Mouse (Mus musculus): Measurements from ENCODE around the gene Jade3.

Jade3 gene

GRCm38 (mm10) chrX:20548011-20548879 is 122.8 kb downstream of the Jade3 start:
- peak; percentile 50 for ATAC-seq (ENCODE audit: low TSS enrichment)

DNA sequence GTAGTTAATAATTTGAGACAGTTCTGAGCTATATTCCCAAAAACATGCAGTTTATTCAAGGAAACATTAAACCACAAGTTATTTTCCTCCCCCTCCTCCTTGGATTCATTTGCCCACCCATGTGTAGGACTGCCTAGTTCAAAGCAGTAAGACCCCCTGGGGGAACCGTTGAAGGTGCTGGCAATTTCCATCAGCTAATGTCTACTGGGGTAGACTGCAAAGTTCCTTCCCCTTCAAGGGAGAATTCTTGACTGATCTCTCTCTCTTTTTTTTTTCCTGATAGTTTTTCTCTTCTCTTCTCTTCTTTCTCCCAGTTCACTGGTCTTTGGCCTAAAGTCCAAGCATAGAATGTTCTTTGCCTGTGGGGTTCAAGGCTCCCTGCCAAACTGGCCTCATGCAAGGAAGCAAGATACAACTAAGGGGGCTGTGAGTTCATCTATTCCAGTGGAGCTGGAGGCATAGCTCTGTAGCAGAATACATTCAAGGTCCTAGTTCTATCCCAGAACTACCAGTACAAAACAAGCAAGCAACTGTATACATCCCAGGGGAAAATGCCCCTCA is 123.5 kb downstream of the Jade3 start:
- ATAC-seq (ENCODE audit: low TSS enrichment): no peak

- no peak for ATAC-seq (ENCODE audit: low TSS enrichment)
Measured at GRCm38 (mm10) chrX:20549532-20549931, 124.0 kb downstream of the Jade3 start, which contains the start of gene Rgn. Gene Rgn, plus strand, starts transcription at chrX:20549787.

GRCm38 (mm10) chrX:20552199-20552598 is 126.7 kb downstream of the Jade3 start:
- ATAC-seq (ENCODE audit: low TSS enrichment): no peak

- no peak for ATAC-seq (ENCODE audit: low TSS enrichment)
Measured at GRCm38 (mm10) chrX:20561846-20562245, 136.4 kb downstream of the Jade3 start.

GRCm38 (mm10) chrX:20563941-20564340 is 138.5 kb downstream of the Jade3 start:
- ATAC-seq (ENCODE audit: low TSS enrichment): no peak
